Mouse (Mus musculus) lung, postnatal 0 days (tissue): ENCODE results near the gene Schip1.

Experiments
- CTCF ChIP-seq: IDR thresholded peaks from 2 replicates; pipeline ENCODE4 v1.5.1; 2016; ENCODE audit warnings: antibody characterized with exemption, mild to moderate bottlenecking
- EP300 ChIP-seq: IDR thresholded peaks from 2 replicates; pipeline ENCODE4 v1.6.1; 2016; ENCODE audit warnings: antibody characterized with exemption, mild to moderate bottlenecking, control low read depth

- TF ChIP-seq CTCF (no peak), EP300 (no peak)
These were observed 519.3 kb downstream of the Schip1 start for GRCm38 (mm10) chr3:68583771-68584511.
